Mouse (Mus musculus): Measurements from ENCODE around the gene Cnppd1.

DNA sequence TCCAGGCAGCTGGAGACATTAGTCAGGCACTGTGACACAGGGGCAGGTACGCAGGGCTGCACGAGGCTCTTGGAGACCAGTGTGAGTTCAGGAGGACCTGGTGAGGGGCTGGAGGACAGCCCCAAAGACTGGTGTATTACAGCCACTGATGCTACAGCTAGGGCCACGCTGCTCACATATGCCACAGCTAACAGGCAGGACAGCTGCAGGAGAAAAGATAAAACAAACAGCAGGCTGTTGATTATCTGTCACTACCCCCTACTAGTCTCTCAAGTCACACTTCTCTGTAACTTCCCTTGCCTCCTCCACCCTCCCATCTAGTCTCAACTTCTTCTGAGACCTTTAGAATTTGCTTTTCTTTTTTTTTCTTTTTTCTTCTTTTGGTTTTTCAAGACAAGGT, 5.8 kb downstream of the Cnppd1 start:
- TF ChIP-seq CTCF (IDR thresholded peaks at IDR 0.05; ENCODE audit: insufficient read depth, low read depth, low read length) (no peak), POLR2A (IDR thresholded peaks at IDR 0.05; ENCODE audit: insufficient read depth, low read depth, low read length) (no peak)

Data from olfactory bulb, adult 2 months (tissue).